Mouse (Mus musculus) embryonic facial prominence, embryonic 12.5 days (tissue): Measurements from ENCODE around the gene Engase. TPM values are rescaled to one million over a fixed set of nuclear protein-coding genes. Genes with fewer than 3 reads are reported as not detected.

Experiments
- ATAC-seq: fragments of 200-750 bp; cut with Nextera tagmentation; 2 replicates; pipeline ENCODE4 v1.8.0; 2017; ENCODE audit not compliant: insufficient number of reproducible peaks, insufficient read depth, low FRiP score, low TSS enrichment
- H3K27ac ChIP-seq: fragments of 300-500 bp; sonication (generic); 2 replicates; pipeline ENCODE4 v1.5.1; 2016; ENCODE audit warnings: mild to moderate bottlenecking
- H3K27me3 ChIP-seq: fragments of 300-500 bp; sonication (generic); 2 replicates; pipeline ENCODE4 v1.6.1; 2016; ENCODE audit warnings: mild to moderate bottlenecking, moderate library complexity
- H3K36me3 ChIP-seq: fragments of 300-500 bp; sonication (generic); 2 replicates; pipeline ENCODE4 v1.6.1; 2016; ENCODE audit warnings: mild to moderate bottlenecking
- H3K4me1 ChIP-seq: fragments of 300-500 bp; sonication (generic); 2 replicates; pipeline ENCODE4 v1.6.1; 2016
- H3K4me2 ChIP-seq: fragments of 300-500 bp; sonication (generic); replicated peaks from 2 replicates; pipeline ENCODE4 v1.6.1; 2016; ENCODE audit warnings: mild to moderate bottlenecking, moderate library complexity
- H3K4me3 ChIP-seq: fragments of 300-500 bp; sonication (generic); 2 replicates; pipeline ENCODE4 v1.5.1; 2016; ENCODE audit warnings: mild to moderate bottlenecking
- H3K9ac ChIP-seq: fragments of 300-500 bp; sonication (generic); 2 replicates; pipeline ENCODE4 v1.6.1; 2016; ENCODE audit warnings: mild to moderate bottlenecking, moderate library complexity
- H3K9me3 ChIP-seq: fragments of 300-500 bp; sonication (generic); 2 replicates; pipeline ENCODE4 v1.6.1; 2016; ENCODE audit warnings: mild to moderate bottlenecking, moderate library complexity
- WGBS: fragments of 180-500 bp; shearing (Covaris S2); methylation state at CpG from one replicate; pipeline ENCODE4 v1.1.7; 2016; 5-methylcytosine and 5-hydroxymethylcytosine counted together
- polyA plus RNA-seq: library from polyadenylated mRNA; unstranded; fragments of >200 nt; fragmentation: Nextera tagmentation; extraction: Ambion mirVana; gene quantifications from 2 replicates; pipeline ENCODE4 v1.2.1, GENCODE M21; 2016

The Engase gene
- polyA plus RNA-seq, 1 experiment from 2014 or later: 7.1 TPM

GRCm38 (mm10) chr11:118512257-118512910 lies 35.8 kb downstream of the Engase start:
- H3K9ac ChIP-seq: 0 out of 2 replicates have a peak overlapping the region, but pooled peaks have one; percentile 11
- peak overlapping the region; percentile 33 for H3K4me2 ChIP-seq
- H3K4me1 ChIP-seq: peaks cover 30% of the 10 kb centered on the region

GRCm38 (mm10) chr11:118517924-118518323 lies 41.3 kb downstream of the Engase start:
- H3K4me1 ChIP-seq: peaks cover 11% of the 10 kb centered on the region
- WGBS: 72% methylated on average over 7 of the region's 7 CpGs
- 0 out of 2 replicates have a peak, but pooled peaks cover 3% of the 10 kb centered on the region for H3K27me3 ChIP-seq
- H3K9ac ChIP-seq: no peak overlapping the region
- no peak for ATAC-seq
- no peak overlapping the region for H3K27ac ChIP-seq
- no peak overlapping the region for H3K4me2 ChIP-seq
- no peak overlapping the region for H3K4me3 ChIP-seq
- H3K9me3 ChIP-seq: no peaks in the 10 kb centered on the region
- H3K36me3 ChIP-seq: no peaks in the 10 kb centered on the region

More at GRCm38 (mm10) chr11:118512257-118512910, 35.8 kb downstream of the Engase start:
- peak overlapping the region; percentile 61 for H3K27ac ChIP-seq
- 25% methylated on average over 15 of the region's 15 CpGs for WGBS
- no peaks in the 10 kb centered on the region for H3K9me3 ChIP-seq
- H3K4me3 ChIP-seq: no peak overlapping the region
- H3K36me3 ChIP-seq: no peaks in the 10 kb centered on the region
- ATAC-seq: peak; percentile 85
- peaks cover 3% of the 10 kb centered on the region; the same call in 1 of the 2 replicates for H3K27me3 ChIP-seq

- ATAC-seq: no peak
- Histone ChIP-seq H3K27me3 (0 out of 2 replicates have a peak, but pooled peaks cover 3% of the 10 kb centered on the region), H3K36me3 (no peaks in the 10 kb centered on the region), H3K9me3 (no peaks in the 10 kb centered on the region), H3K4me2 (no peak overlapping the region), H3K9ac (no peak overlapping the region), H3K27ac (no peak overlapping the region), H3K4me1 (peaks cover 3% of the 10 kb centered on the region), H3K4me3 (no peak overlapping the region)
- 72% methylated on average over 7 of the region's 7 CpGs for WGBS
Measured at GRCm38 (mm10) chr11:118518743-118519142, 42.1 kb downstream of the Engase start.

GRCm38 (mm10) chr11:118520251-118520650 lies 43.6 kb downstream of the Engase start:
- no peak overlapping the region for H3K4me3 ChIP-seq
- 55% methylated on average over 5 of the region's 5 CpGs for WGBS
- no peaks in the 10 kb centered on the region for H3K36me3 ChIP-seq
- no peaks in the 10 kb centered on the region for H3K9me3 ChIP-seq
- no peak overlapping the region for H3K4me2 ChIP-seq
- no peaks in the 10 kb centered on the region for H3K4me1 ChIP-seq
- no peak overlapping the region for H3K27ac ChIP-seq
- no peak for ATAC-seq
- H3K27me3 ChIP-seq: 0 out of 2 replicates have a peak, but pooled peaks cover 3% of the 10 kb centered on the region
- H3K9ac ChIP-seq: no peak overlapping the region

GRCm38 (mm10) chr11:118520932-118521331 lies 44.3 kb downstream of the Engase start:
- Histone ChIP-seq H3K4me1 (no peaks in the 10 kb centered on the region), H3K9me3 (no peaks in the 10 kb centered on the region), H3K9ac (no peak overlapping the region), H3K36me3 (no peaks in the 10 kb centered on the region), H3K4me3 (no peak overlapping the region), H3K27me3 (no peaks in the 10 kb centered on the region), H3K27ac (no peak overlapping the region), H3K4me2 (no peak overlapping the region)
- no peak for ATAC-seq
- 83% methylated on average over 2 of the region's 2 CpGs for whole genome bisulfite sequencing

- no peaks in the 10 kb centered on the region for H3K9me3 ChIP-seq
- H3K27me3 ChIP-seq: no peaks in the 10 kb centered on the region
- no peak overlapping the region for H3K27ac ChIP-seq
- WGBS: 83% methylated on average over 4 of the region's 4 CpGs
- no peaks in the 10 kb centered on the region for H3K4me1 ChIP-seq
- no peak overlapping the region for H3K4me3 ChIP-seq
- no peak overlapping the region for H3K9ac ChIP-seq
- H3K4me2 ChIP-seq: no peak overlapping the region
- no peak for ATAC-seq
- no peaks in the 10 kb centered on the region for H3K36me3 ChIP-seq
Measured at GRCm38 (mm10) chr11:118523496-118524145, 47.0 kb downstream of the Engase start.

GRCm38 (mm10) chr11:118525059-118525458 lies 48.4 kb downstream of the Engase start:
- no peaks in the 10 kb centered on the region for H3K9me3 ChIP-seq
- peaks cover 3% of the 10 kb centered on the region; the same call in 1 of the 2 replicates for H3K4me1 ChIP-seq
- H3K4me2 ChIP-seq: no peak overlapping the region
- WGBS: 68% methylated on average over 11 of the region's 11 CpGs
- H3K4me3 ChIP-seq: no peak overlapping the region
- H3K27ac ChIP-seq: no peak overlapping the region
- H3K27me3 ChIP-seq: no peaks in the 10 kb centered on the region
- no peak for ATAC-seq
- H3K9ac ChIP-seq: no peak overlapping the region
- no peaks in the 10 kb centered on the region for H3K36me3 ChIP-seq

- Histone ChIP-seq H3K4me2 (no peak overlapping the region), H3K36me3 (no peaks in the 10 kb centered on the region), H3K27me3 (no peaks in the 10 kb centered on the region), H3K4me1 (peaks cover 4% of the 10 kb centered on the region; the same call in 1 of the 2 replicates), H3K9ac (no peak overlapping the region), H3K27ac (no peak overlapping the region), H3K4me3 (no peak overlapping the region), H3K9me3 (no peaks in the 10 kb centered on the region)
- ATAC-seq: no peak
- WGBS: 88% methylated on average over 9 of the region's 9 CpGs
Measured at GRCm38 (mm10) chr11:118528761-118529160, 52.1 kb downstream of the Engase start.

- H3K27me3 ChIP-seq: no peaks in the 10 kb centered on the region
- 75% methylated on average over 8 of the region's 8 CpGs for WGBS
- H3K4me1 ChIP-seq: peaks cover 8% of the 10 kb centered on the region; the same call in 1 of the 2 replicates
- H3K4me3 ChIP-seq: no peak overlapping the region
- no peak for ATAC-seq
- no peak overlapping the region for H3K9ac ChIP-seq
- no peak overlapping the region for H3K27ac ChIP-seq
- H3K36me3 ChIP-seq: no peaks in the 10 kb centered on the region
- no peak overlapping the region for H3K4me2 ChIP-seq
- H3K9me3 ChIP-seq: no peaks in the 10 kb centered on the region
Measured at GRCm38 (mm10) chr11:118530313-118530712, 53.7 kb downstream of the Engase start.

GRCm38 (mm10) chr11:118534382-118535092 lies 57.9 kb downstream of the Engase start:
- no peak overlapping the region for H3K27ac ChIP-seq
- 27% methylated on average over 18 of the region's 18 CpGs for WGBS
- H3K9ac ChIP-seq: no peak overlapping the region
- no peak for ATAC-seq
- no peaks in the 10 kb centered on the region for H3K9me3 ChIP-seq
- no peak overlapping the region for H3K4me2 ChIP-seq
- H3K4me1 ChIP-seq: peaks cover 8% of the 10 kb centered on the region; the same call in 1 of the 2 replicates
- H3K27me3 ChIP-seq: no peaks in the 10 kb centered on the region
- H3K4me3 ChIP-seq: no peak overlapping the region
- H3K36me3 ChIP-seq: no peaks in the 10 kb centered on the region

GRCm38 (mm10) chr11:118538008-118538407 lies 61.4 kb downstream of the Engase start:
- no peak for ATAC-seq
- no peaks in the 10 kb centered on the region for H3K27me3 ChIP-seq
- 84% methylated on average over 11 of the region's 11 CpGs for WGBS

More at GRCm38 (mm10) chr11:118538008-118538407, 61.4 kb downstream of the Engase start:
- no peak overlapping the region for H3K4me3 ChIP-seq
- H3K9ac ChIP-seq: no peak overlapping the region
- H3K4me2 ChIP-seq: no peak overlapping the region
- H3K9me3 ChIP-seq: no peaks in the 10 kb centered on the region
- H3K27ac ChIP-seq: no peak overlapping the region
- peaks cover 4% of the 10 kb centered on the region; the same call in 1 of the 2 replicates for H3K4me1 ChIP-seq
- no peaks in the 10 kb centered on the region for H3K36me3 ChIP-seq
